Mouse (Mus musculus): ENCODE data around the gene Mettl26.

The Mettl26 gene

DNA sequence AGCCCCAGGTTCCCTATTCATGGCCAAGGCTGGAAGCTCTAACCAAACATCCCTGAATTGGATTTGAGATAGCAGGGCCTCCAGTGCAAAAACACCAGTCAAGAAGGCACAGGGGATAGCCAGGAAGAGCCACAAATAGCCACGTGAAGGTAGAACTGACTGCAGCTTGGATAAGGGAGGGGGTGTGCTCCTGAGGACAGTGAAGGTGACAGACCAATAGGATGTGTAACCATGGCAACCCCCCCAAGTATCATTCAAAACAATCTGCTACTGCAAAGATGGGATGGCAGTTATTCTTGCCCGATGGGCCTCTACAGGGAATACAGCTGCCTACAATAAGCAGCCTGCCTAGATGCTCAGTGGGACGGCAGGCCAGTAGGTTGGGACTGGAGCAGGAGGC is 37.3 kb upstream of the Mettl26 start:
- peak; percentile 59 for DNase-seq

DNA sequence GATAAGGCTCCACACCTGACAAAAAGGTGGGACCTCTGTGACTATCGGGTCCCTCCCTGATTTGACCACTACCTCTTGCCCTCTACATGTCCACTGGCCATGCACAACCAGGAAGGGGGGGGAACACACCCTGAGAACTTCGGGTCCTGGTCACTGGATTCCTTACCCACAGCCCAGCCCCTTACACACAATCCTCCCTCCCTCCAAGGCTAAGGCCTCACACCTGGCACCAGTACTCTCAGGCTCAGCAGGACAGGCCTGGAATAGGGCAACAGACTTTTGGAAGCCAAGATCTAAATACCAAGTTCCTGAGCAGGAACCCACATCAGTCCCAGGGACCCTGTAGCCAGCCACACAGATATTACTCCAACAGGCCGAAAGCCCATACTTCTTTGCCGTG is 36.0 kb upstream of the Mettl26 start:
- DNase-seq, result no peak

DNA sequence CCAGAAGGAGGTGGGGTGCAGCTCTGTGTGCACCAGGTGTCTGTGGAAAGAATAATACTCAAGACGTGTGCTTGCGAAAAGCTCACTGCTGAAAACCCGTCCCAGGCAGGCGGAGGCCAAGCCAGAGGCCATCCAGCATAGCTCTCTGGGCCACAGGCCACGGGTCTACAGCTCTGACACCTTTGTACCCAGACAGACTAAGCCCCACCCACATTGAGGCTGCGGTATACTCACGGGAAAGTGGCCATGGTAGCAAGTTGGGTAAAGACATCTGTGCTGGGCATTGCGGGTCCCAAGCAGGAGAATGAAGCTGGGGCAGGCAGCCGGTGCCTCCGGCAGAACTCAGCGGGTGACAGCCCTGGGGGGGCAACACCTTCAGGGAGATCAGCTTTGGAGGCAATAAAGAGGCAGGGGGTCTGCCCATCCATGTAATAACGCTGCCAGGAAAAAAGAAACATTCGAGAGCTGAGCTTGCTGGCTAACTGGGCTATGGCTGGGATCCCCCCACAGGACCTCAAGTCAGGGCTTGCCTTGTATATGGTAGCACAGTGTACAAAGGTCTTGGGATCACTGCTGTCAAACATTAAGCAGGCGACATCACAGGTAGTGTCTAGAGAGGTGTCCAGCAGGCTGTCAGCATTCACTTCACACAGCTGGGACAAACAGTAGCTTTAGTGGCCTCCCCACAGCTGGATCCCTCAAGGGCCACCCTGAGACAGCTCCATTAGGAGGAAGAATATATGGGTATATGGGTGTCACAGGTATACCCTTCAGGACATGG is 35.2 kb upstream of the Mettl26 start:
- no peak for DNase-seq

DNA sequence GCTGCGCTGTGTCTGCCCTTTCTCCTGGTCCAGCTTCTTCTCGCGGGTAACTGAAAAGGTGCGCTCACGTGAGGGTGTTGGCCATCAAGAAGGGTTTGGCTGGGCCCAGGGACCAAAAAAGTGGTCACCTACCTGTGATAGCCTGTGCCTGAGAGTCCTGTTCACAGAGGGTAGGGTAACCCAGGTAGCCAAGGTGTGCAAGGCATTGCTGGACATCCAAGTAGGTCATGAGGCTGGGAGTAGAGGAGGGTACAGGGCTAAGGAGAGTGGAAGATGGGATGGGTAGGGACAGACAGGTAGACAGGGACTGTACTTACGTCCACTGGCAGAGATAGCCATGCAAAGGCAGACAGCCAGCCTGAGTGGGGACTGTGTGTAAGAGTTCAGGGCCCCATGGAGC is 34.4 kb upstream of the Mettl26 start:
- DNase-seq, result no peak

DNA sequence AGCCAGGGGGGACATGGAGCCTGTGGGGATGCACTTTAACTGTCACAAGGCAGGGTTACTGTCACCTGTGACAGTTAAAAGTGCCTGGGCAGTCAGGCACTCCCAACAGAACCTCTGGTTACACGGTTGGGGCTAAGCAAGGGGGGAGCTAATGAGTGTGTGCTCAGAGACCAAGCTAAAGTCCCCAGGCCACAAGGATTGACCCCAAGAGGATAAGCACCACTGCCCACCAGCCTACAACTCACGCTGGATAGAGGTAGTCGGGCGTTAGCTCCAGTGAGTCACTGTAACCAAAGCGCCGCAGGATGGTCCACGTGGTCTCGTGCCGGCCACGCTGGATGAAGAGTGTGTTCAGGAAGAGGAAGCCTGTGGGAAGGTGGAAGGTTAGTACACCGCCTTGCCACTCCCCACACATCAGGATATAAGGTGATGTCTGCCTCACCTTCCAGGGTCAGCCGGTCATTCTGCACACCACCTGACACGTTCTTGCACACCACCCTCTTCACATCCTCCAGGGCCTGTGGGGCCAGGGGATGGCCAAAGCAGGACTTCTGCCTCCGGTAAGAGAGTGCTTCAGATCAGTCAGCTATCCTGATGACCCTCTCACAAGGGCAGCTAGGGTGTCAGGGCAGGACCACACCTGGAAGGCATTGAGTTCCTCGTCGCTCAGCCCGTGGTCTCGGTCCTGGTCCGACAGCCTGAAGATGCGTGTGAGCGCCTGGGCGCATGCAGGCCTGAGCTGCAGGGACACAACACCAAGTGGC is 33.6 kb upstream of the Mettl26 start, which contains the start of gene Gm20683:
Gene Gm20683 (minus strand): TSS at position 647 of the 764 bp plus-strand sequence.
- no peak for DNase-seq

DNA sequence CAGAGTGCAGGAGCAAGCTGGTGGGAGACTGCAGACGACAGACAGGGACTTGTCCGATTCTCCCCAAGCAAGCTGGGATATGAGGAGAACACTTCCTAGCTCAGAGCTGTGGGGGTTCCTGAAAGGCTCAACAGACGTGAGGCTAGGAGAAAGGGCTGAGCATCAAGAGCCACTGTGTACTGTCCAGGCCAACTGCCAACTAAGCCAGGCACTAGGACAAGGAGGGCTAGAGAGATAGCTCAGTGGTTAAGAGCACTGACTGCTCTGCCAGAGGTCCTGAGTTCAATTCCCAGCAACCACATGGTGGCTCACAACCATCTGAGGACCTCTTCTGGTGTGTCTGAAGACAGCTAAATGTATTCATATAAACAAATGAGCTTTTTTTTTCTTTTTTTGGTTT is 32.4 kb upstream of the Mettl26 start:
- no peak for DNase-seq

DNA sequence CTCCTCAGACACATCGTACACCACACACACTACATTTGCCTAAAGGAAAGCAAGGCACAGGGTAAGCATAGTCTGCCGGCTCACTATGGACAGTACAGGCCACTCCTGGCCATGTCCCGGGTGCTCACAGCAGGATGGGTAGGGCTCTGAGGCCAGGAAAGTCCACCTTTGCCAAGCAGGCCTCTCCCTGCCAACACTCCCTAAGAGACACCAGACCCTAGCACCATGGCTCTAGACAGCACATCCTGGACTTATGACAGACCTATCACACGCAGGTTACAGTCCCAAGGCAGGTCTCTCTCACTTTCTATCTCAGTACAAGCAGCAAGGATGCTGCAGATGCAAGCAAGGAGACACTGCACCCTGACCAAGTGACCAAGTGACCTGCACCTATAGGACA is 31.8 kb upstream of the Mettl26 start:
- DNase-seq, result no peak

DNA sequence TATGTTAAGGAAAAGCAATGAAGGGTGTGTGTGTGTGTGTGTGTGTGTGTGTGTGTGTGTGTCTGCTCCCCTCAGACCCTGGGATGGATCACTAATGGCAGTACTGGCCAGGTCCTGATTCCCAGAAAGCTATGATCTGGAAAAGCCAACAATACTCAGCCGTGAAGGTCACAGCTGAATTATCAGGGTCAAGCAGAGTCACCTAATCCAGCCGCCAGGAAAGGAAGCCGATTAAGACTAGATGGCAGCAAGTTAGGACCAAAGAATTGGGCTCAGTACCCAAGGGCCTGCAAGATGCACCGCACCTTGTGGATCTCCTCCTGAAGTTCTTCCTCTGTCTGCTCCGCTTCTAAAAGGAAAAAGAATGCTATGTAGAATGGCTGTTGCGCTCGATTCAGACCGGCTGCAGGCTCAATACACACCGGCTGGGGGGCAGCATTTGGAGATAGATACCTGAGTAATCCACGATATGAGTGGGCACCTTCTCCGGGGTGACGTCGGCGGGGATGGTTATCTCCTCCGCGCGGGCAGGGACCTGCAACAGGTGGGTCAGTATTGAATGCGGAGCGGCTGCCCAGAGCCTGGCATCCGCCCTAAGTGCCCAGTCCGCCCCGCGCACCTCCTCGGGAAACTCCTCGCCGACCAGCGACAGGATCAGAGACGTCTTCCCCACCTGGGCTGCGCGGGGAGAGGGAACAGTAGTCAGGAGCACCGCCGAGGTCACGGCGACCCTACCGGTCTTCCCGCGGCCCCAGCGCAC is 31.1 kb upstream of the Mettl26 start:
- no peak for DNase-seq

DNA sequence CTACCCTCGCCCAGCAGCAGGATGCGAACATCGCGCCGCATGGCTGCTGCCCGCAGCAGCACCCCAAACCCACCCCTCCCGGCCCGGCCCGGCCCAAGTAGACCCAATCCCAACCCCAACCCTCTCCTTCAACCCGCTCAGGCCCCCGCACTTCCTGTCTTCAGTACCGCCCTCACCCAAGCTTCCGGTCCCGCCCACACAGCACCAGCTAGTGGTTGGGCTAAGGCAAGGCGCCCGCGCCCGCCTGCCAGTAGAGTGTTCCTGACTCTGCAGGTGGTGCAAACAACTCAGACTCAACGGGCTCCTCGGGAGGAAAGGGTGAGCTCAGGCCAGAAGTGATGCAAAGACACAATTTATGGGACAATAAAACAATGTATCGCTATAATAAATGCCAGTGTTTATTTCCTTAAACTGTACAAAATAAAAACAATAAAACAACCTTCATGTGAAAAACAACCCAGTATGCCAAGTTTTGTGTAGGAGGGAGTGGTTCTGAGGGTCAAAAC is 30.4 kb upstream of the Mettl26 start, which contains the start of gene Rhot2:
Gene Rhot2 (minus strand): TSS at position 456 of the 506 bp plus-strand sequence.
- DNase-seq, result peak; percentile 97

DNA sequence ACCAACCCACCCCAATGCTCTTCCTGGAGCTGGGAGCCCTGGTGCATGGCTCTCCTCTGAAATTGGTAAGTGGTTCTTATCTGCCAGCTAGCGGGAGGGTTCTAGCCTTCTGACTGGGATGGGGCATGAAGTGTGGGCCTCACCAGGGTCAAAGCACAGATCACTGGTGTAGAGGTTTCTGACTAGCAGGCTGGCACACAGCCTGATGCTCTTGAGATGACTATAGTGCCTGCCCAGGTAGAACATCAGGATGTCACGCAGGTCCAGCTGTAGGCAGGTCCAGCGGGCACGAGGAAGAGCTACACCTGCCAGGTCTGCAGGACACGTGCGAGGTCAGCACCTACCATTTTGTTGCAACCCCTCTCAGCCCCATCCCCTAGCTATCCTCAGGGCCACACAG is 14.6 kb upstream of the Mettl26 start:
- no peak for DNase-seq

DNA sequence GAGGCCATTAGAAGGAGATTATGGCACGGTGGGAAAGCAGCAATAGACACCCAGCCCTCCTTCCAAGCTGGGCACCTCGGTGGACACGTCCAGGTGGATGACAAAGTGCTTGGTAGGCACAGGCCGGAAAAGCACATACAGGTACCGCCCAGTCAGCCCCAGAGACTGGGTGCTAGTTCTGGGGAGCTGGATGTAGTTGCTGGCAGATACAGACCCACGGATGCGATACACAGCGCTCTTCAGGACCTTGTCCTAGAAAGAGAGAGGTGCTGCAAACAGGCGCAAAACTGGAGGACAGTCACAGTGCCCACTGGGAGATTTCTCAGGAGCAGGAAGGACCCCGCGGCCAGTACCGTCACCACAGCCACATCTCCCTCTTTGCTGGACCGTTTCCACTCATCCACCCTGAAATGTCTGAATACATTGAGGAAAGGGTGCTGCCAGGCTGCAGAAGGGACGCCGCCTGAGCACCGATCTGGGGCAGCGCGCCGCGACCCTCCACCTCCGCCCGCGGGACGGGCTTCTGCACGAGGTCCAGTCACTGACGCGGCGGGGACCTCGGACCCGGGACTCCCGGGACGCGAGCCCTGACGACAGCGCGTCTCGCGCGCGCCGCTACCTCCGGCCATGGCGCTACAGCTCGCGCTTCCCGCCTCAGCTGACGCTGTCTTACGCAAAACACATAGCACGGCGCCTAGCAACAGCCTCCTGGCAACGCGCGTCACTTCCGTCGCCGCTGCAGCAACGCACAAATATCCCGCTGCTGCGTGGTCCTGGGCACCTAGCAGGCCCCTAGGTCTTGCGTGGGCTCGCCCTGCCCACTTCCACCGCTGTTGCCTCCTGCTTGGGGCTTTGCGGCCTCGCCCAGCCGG is 13.8 kb upstream of the Mettl26 start, which contains the start of gene Wdr90:
Gene Wdr90 (minus strand): TSS at position 670 of the 872 bp plus-strand sequence.
- peak; percentile 97 for DNase-seq

DNA sequence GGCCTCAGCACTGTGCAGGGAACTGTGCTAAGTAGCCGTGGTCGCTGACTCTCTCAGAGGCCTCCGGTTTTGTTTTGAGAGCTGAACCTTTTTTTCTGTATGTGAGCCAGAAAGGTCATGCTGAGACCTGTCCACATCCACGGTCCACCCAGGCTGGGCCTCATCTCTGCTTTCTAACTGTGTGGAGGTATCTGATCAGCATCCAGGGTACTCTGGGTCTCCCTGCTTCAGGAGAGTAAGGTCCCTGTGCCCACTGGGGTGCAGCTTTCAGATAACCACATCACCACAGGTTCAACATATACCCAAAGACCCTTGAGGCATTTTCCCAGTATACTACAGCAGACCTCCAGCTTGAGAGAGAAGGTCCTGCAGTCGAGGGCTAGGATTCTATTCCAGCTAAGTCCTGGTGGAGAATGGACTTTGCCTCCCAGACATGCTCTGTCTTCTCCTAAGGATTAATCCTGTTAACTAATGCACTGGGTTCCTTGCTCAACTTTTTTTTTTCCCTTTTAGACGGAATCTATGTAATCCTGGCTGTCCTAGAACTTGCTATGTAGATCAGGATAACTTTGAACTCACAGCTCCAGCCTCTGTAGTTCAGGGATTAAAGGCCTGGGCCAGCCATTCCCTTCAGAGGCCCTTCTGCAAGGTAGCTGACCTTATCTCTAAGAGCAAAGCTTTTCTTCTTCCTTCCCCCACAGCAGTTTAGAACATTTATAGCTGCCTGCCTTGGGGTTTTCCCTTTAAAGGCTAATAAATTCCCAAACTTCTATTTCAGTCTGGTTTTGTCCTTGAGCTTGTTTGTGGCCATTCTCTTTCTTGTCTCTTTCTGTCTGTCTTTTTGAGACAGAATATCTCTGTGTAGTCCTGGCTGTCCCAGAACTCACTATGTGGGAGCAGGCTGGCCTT is 12.9 kb upstream of the Mettl26 start:
- DNase-seq, result no peak

DNA sequence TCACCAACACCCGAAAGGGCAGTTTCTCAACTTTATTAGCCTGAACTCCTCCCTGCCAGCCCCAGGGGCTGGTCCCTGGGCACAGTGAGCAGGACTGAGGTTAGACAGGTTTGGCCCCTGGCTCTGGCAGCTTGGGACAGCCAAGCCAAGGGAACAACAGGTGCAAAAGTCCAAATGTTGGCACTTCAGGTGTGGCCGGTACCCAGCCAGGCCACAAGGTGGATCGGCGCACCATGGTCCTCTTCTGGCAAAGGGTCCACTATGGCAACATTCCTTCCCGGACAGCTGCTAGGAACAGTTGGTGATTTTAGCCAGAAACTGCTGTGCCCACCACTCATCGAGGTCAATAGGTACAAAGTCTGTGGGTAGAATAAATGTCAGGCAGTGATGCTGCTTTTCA is 11.2 kb upstream of the Mettl26 start:
- DNase-seq, result no peak

DNA sequence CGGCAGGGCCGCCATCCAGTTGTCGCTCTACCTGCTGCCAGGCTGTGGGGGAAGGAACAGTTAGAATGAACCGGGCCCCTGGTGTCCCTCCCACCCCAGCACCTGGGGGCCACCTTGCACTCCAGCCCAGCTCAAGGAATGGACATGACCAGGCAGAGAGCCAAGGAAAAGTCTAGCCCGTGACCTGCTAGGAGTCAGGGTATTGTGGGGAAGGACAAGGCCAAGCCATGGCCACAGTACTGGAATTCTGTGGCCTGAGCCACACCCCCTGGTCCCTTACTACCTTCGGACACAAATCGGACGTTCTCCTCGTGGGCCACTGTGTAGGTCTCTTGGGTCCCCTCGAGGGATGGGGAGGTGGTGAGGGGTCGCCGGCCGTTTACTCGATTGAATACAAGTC is 10.6 kb upstream of the Mettl26 start:
- no peak for DNase-seq

DNA sequence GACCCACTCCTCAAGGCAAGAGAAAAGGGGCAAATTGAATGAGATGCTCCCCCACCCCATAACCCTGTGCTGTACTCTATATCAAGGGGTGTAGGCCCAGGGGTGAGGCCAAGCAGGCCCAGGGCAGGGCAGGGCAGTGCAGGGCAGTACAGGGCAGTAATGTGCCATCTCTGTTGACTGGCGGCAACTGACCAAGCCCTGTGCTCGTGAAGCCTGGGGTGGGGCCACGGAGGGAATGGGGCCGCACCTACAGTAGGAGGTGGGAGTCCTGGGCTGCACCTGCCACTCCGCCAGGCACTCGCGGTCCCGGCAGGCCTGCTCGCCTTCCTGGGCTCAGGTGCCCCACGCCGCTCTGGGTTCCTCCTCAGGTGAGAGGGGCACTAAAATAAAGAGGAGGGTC is 9.6 kb upstream of the Mettl26 start:
- DNase-seq, result no peak

DNA sequence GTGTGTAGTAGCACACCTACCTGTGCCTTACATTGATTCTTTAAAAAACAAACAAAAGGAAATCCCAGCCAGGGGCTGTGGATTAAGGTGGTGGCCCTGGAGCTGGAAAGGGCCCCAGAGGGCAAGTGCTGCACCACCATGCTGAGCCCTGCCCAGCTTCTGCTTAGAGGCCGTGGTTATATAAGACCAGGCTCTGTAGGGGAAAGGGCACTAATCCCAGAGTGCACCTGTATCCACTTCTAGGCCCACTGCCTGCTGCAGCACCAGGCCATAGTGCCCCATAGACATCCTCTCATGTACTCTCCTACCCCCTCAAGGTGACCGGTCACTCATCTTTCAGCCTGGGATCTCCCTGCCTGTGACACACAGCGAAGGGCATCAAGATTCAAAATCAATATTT is 8.7 kb upstream of the Mettl26 start:
- DNase-seq, result no peak

DNA sequence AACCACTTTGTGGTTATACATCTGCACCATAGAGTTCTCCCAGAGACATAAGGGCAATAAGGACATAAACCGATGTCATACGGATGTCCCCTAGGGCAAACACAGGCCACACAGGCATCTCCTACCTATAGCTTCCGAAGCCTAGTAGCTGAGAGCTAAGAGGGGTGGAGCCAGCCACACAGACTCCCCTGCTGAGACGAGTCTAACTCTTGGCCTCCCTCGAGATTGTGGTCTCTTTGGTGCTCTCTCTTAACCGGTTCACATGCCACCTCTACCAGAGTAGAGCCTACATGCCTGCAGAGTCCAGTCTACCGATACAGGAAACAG is 7.4 kb upstream of the Mettl26 start:
- no peak for DNase-seq

DNA sequence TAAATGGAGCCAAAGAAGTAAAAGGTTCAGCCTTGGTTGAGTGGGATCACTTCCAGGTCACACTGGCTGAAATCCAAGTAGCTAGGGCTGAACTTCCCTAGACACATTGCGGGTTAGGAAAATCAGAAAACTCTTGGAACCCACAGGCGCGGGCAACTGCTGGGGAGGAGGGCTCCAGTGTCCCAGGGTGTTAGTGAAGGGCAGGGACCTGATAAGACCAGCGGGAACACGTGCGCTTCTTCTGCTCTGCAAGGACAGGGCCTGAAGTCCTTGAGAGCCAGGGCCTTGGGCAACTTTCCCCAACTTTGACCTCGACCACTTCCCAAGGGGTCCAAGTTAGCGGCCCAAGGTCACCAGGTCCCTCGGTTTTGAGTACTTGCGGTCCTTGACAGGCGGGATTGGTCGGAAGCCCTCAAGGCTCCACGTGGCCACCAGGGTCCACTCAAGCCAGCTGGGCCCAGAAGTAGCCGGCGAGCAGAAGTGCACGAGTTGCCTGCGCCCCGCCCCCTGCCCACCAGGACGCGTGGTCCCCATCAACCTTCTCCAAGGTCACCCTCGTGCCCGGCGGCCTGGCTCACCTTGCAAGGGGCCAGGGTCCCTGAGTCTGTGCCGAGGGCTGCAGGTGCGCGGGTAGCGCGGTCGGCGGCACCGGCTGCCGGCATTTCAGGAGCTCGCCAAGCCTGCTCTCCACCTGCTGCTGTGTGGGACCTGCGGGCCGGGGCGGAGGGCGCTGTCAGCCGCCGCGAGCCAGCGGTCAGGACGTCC is 6.9 kb upstream of the Mettl26 start:
- peak; percentile 57 for DNase-seq

DNA sequence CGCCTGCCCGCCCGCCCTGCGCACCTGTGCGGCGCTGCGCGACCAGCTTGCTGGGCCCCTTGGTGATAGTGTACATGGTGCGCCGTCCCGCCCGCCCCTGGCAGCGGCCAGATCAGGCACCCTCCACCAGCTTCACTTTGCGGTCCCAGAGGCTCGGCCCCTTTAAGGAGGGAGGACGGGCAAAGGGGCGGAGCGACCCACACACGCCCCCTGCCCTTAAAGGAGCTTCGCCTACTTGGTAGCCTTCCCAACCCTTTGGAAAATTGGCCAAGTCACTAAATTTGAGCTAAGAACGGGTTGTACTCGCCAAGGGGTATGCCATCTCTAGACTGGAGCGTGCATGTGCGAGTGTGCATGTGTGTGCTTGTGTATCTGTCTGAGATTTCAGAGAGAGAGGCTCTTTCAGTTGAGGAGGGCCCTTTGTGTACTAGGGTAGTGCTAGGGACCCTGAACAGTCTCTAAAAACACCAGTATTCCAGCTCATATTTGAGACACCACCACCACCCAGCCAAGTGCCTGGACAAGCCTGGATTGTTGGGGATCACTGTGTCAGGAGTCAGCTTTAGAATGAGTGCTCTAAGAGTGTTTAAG is 6.2 kb upstream of the Mettl26 start, which contains the start of gene Mcrip2:
Gene Mcrip2 (minus strand): TSS at position 164 of the 591 bp plus-strand sequence.
- peak; percentile 87 for DNase-seq

DNA sequence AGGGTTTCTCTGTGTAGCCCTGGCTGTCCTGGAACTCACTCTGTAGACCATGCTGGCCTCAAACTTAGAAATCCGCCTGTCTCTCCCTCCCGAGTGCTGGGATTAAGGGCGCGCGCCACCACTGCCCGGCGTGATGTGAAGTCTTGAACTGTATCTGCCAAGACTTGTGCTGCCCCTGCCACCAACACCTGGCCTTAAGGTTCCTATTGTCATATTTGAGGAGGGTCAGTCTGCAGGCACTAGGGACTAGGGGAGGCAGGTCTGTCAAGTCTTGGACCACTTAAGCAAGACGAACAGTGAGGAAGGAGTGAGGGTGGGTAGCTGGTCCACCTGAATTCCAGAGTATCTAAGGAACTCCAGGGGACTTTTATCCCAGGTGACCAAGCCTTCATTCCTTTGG is 5.4 kb upstream of the Mettl26 start:
- no peak for DNase-seq

Measured in retina, postnatal 1 day (tissue).